Mouse (Mus musculus): Measurements from ENCODE around the gene Cdc42se1.

The Cdc42se1 gene

GRCm38 (mm10) chr3:95284501-95285281 is 56.2 kb downstream of the Cdc42se1 start:
- no peak for DNase-seq (ENCODE audit: low spot score)

GRCm38 (mm10) chr3:95285390-95285789 is 56.9 kb downstream of the Cdc42se1 start:
- DNase-seq (ENCODE audit: low spot score), result no peak

All from testis, postnatal 10 days (tissue).